Mouse (Mus musculus): Measurements from ENCODE around the gene Fam193a. TPM values are rescaled to one million over a fixed set of nuclear protein-coding genes. Genes with fewer than 3 reads are reported as not detected.

Gene Fam193a
- polyA plus RNA-seq, 1 experiment: not detected

DNA sequence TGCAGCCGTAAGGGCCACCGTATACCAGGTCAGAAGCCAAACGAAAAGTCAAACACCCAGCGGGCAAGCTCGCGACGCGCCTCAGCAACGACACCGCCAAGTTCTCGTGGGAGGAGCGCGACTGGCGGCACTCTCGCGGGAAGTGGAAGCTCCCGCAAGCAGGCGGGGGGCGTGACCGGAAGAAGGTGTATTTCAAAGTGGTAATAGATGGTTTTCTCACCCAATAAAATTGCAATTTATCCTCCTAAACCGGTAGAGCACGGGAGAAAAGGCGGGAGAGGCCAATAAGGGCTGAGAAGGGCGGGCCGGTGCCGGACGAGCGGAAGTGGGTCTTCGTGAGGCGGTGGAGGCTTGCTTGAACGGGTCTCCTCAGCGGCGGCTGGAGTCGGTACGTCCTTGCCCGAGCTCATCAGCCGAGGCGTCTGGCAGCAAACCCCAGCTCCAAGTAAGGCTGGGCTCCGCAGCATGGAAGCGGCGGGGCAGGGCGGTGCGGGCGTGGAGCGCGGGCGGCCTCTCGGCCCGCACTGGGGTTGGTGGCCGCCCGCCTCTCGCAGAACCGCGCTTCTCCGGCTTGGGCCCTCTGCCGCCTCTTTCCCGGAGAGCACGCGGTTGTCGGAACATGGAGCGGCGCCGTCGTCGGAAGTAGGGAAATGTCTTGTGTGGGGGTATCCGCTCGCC, 33.5 kb upstream of the Fam193a start, which contains the start of gene Rnf4:
Rnf4 (plus strand) TSS at position 193 of the 678 bp plus-strand sequence.
- TF ChIP-seq CTCF (IDR thresholded peaks at IDR 0.05; ENCODE audit: insufficient read depth, low read depth, low read length) (no peak), POLR2A (IDR thresholded peaks at IDR 0.05; ENCODE audit: insufficient read depth, low read depth, low read length) (peak; percentile 77)
- peaks cover 9% of the 10 kb centered on the region for H3K4me1 ChIP-seq (ENCODE audit: control insufficient read depth, insufficient read depth, low read length)
- WGBS: under 1% methylated on average over 67 of the region's 67 CpGs
- H3K27ac ChIP-seq (ENCODE audit: insufficient read depth, low read depth, low read length): peak within 1 kb of the TSS; percentile 76
- peak within 1 kb of the TSS; percentile 72 for H3K4me3 ChIP-seq (ENCODE audit: insufficient read depth, low read depth, low read length)

DNA sequence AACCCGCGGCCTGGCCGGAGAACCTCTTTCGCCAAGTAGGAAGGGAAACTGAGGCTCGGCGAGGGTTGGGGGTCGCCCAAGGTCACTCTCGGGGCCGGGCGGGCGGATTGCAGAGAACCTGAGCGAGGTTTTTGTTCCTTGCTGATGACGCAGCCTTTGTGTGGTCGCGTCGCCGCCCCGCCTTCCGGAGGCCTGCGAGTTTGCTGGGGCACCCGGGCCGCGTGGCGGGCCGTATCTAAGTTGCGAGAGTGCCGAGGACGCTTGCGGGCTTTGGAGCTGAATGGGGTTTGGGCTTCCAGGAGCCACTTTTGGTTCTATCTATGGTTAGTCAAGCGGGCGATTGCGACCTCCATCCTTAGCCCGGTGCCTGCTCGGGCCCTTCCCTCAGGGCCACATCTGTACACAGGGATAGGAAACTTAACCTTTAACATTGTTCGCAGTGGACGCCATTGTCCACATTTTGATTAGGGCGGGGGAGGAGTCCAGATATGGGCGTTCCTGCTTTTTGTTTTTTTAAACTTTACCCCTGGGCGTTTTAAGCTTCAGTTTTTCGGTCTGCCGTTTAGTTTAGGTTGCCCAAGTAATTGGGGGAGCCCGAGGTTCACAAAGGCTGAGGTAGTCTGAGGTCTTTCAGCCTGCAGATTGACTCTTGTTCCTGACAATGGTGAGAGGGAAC, 32.8 kb upstream of the Fam193a start:
- Histone ChIP-seq H3K4me3 (ENCODE audit: insufficient read depth, low read depth, low read length) (peak overlapping the region; percentile 72), H3K27ac (ENCODE audit: insufficient read depth, low read depth, low read length) (peak overlapping the region; percentile 49), H3K4me1 (ENCODE audit: control insufficient read depth, insufficient read depth, low read length) (peaks cover 9% of the 10 kb centered on the region)
- TF ChIP-seq CTCF (IDR thresholded peaks at IDR 0.05; ENCODE audit: insufficient read depth, low read depth, low read length) (no peak), POLR2A (IDR thresholded peaks at IDR 0.05; ENCODE audit: insufficient read depth, low read depth, low read length) (no peak)
- under 1% methylated on average over 42 of the region's 42 CpGs for WGBS

DNA sequence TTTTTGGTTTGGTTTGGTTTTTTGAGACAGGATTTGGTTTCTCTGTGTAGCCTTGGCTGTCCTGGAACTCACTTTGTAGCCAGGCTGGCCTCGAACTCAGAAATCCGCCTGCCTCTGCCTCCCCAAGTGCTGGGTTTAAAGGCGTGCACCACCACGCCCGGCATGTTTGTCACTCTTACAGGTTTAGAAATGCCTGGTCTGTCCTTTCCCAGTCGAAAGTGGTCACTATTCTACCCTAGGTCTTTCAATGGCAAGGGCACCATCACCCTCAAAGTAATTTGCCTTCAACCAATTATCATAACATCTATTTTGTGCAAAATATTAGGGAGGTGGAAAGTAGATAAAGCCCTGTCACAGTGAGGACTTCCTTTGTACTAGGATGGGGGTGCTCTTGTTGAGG, 29.5 kb upstream of the Fam193a start:
- 93% methylated on average over 6 of the region's 6 CpGs for WGBS

DNA sequence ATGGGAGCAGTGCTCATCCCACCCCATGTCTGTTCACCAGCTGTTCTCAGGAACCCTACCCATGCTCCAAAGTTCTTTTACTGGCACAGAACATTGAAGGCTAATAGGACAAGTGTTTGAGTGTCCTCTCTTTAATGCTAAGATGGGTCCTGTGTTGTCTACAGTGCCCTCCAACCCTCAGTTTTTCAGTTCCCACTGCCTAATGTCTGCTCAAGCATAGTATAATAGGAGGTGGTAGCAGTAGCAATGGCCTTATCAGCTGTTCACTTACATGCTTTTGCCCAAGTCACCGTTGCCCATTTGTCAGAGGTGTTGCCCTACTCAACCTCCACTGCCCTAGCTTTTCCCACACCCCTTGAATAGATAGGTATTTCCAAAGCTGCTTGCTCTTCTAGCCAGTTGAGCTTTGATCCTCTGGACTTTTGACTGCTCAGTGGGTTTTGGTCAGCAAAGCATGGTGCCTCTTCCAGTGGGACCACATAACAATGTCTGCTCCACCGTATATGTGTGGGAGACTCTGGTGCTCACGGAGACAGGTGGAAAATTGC, 17.6 kb upstream of the Fam193a start:
- no peak overlapping the region for H3K4me3 ChIP-seq (ENCODE audit: insufficient read depth, low read depth, low read length)
- H3K27ac ChIP-seq (ENCODE audit: insufficient read depth, low read depth, low read length): no peak overlapping the region
- WGBS: 96% methylated on average over 3 of the region's 3 CpGs
- no peak for TF ChIP-seq POLR2A (IDR thresholded peaks at IDR 0.05; ENCODE audit: insufficient read depth, low read depth, low read length)
- TF ChIP-seq CTCF (IDR thresholded peaks at IDR 0.05; ENCODE audit: insufficient read depth, low read depth, low read length): no peak
- H3K4me1 ChIP-seq (ENCODE audit: control insufficient read depth, insufficient read depth, low read length): no peaks in the 10 kb centered on the region

More for the DNA sequence above, 29.5 kb upstream of the Fam193a start:
- H3K4me3 ChIP-seq (ENCODE audit: insufficient read depth, low read depth, low read length): no peak overlapping the region
- no peak overlapping the region for H3K27ac ChIP-seq (ENCODE audit: insufficient read depth, low read depth, low read length)
- TF ChIP-seq POLR2A (IDR thresholded peaks at IDR 0.05; ENCODE audit: insufficient read depth, low read depth, low read length) (no peak), CTCF (IDR thresholded peaks at IDR 0.05; ENCODE audit: insufficient read depth, low read depth, low read length) (no peak)
- H3K4me1 ChIP-seq (ENCODE audit: control insufficient read depth, insufficient read depth, low read length): peaks cover 9% of the 10 kb centered on the region

DNA sequence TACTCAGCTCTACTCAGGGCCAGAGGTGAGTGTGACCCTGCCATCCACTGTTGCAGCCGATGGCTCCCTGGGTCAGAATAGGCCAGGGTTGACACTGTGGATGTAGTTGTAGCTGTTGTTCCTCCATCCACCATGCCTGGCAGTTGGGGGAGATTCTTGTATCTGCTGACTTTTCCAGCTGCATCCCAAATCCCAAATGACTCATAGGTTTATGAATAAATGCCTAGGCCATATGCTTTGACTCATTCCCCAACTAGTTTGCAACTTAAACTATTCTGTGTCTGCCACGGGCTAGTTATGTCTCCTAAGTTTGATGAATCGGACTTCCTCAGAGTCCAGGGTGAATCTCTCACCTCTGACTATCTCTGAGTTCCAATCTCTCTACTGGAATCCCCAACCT, 9.5 kb upstream of the Fam193a start:
- no peak overlapping the region for H3K4me3 ChIP-seq (ENCODE audit: insufficient read depth, low read depth, low read length)
- no peaks in the 10 kb centered on the region for H3K4me1 ChIP-seq (ENCODE audit: control insufficient read depth, insufficient read depth, low read length)
- TF ChIP-seq CTCF (IDR thresholded peaks at IDR 0.05; ENCODE audit: insufficient read depth, low read depth, low read length): no peak
- TF ChIP-seq POLR2A (IDR thresholded peaks at IDR 0.05; ENCODE audit: insufficient read depth, low read depth, low read length): no peak
- no peak overlapping the region for H3K27ac ChIP-seq (ENCODE audit: insufficient read depth, low read depth, low read length)
- WGBS: 85% methylated on average over 3 of the region's 3 CpGs

DNA sequence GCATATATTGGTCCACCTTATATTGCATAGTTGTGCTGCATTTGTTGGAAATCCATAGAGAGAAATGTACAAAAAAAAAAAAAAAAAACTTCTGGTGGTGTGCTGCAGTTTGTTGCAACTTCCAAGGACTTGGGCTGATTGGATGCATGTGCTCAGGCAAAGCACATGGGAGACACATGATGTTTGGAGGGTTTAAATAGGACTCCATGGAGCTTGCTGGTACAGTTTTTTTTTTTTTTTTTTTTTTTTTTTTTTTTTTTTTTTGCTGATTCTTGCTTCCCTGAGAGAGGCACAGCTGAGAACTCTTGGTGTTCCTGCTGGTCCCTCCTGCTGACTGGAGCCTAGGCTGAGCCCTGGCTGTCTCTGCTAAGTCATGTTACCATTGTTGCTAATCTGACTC, 6.6 kb upstream of the Fam193a start:
- TF ChIP-seq CTCF (IDR thresholded peaks at IDR 0.05; ENCODE audit: insufficient read depth, low read depth, low read length) (no peak), POLR2A (IDR thresholded peaks at IDR 0.05; ENCODE audit: insufficient read depth, low read depth, low read length) (no peak)
- Histone ChIP-seq H3K4me1 (ENCODE audit: control insufficient read depth, insufficient read depth, low read length) (no peaks in the 10 kb centered on the region), H3K4me3 (ENCODE audit: insufficient read depth, low read depth, low read length) (no peak overlapping the region), H3K27ac (ENCODE audit: insufficient read depth, low read depth, low read length) (no peak overlapping the region)

DNA sequence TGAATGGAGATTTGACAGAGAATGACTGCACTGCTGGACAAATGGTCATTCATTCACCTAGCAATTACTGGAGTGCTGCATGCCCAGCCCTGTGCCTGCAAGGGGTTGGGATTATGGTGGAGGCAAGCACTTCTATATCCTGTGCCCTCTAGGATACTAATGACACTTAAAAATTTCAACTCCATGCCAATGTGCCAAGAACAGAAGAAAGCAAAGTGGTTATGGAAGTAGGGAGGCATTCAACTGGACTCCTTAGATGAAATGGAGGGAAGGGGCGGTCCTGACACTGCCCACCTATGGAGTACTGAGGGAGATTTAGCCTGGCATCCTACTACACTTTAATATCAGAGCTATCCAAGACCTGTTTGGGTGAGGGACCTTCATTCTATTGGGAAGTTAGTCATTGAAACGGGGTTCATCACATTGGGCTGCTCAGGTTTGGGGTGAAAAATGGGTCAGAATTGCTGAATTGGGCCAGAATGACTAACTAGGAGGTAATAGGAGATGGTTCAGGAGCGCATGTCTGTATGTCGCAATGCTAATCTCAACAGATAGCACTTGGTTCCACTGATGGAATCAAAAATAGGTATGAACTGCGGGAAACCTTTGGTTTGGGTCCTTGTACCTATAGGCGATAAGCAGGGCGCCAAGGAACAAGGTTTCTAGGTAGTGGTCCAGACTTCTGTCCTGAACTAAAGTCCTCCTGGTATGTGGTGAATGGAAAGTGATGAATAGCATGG, 1.0 kb upstream of the Fam193a start:
- TF ChIP-seq CTCF (IDR thresholded peaks at IDR 0.05; ENCODE audit: insufficient read depth, low read depth, low read length) (no peak), POLR2A (IDR thresholded peaks at IDR 0.05; ENCODE audit: insufficient read depth, low read depth, low read length) (no peak)
- WGBS: 71% methylated on average over 7 of the region's 7 CpGs
- H3K27ac ChIP-seq (ENCODE audit: insufficient read depth, low read depth, low read length): peak overlapping the region; percentile 43
- peak overlapping the region; percentile 55 for H3K4me3 ChIP-seq (ENCODE audit: insufficient read depth, low read depth, low read length)
- no peaks in the 10 kb centered on the region for H3K4me1 ChIP-seq (ENCODE audit: control insufficient read depth, insufficient read depth, low read length)

DNA sequence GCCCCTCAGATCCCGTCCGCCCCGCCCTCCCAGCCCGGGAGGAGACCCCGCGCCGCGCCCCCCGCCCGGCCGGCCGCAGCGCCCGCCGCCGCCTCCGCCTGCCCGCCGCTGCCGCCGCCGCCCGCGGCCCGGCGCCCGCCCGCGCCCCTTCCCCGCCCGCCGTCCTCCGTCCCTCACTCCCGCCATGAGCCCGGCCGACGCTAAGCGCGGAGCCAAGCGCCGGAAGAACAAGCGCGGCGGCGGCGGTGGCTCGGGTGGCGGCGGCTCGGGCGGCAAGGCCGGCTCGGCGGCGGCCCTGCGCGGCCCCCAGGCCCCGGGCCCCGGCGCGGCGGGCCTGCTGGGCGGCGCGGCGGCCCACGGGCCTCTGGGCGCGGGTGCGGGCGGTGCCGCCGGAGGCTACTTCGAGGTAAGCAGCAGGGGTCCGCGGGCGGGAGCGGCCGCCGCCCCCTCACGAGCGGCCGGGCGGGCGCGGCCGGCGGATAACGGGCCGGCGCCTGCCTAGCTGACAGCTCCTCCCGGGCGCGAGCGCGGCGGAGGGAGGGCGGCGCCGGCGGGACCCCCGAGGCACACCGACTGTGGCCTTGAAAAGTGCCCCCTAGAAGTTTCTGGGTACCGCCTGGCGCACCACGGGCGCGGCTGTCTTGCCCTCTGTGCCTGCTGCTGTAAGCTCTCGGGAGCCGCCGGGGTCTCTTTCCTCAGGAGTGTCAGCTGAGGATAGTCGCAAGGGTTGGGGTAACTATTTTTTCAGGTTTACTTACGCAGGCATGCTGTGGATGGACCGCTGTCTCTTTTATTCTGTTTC, 490 bp downstream of the Fam193a start:
- 11% methylated on average over 100 of the region's 114 CpGs for WGBS
- H3K27ac ChIP-seq (ENCODE audit: insufficient read depth, low read depth, low read length): no peak overlapping the region
- no peak for TF ChIP-seq CTCF (IDR thresholded peaks at IDR 0.05; ENCODE audit: insufficient read depth, low read depth, low read length)
- no peak for TF ChIP-seq POLR2A (IDR thresholded peaks at IDR 0.05; ENCODE audit: insufficient read depth, low read depth, low read length)

More for the DNA sequence above, 490 bp downstream of the Fam193a start:
- Histone ChIP-seq H3K4me3 (ENCODE audit: insufficient read depth, low read depth, low read length) (peak overlapping the region; percentile 99), H3K4me1 (ENCODE audit: control insufficient read depth, insufficient read depth, low read length) (no peaks in the 10 kb centered on the region)

Data from olfactory bulb, adult 2 months (tissue).